Mouse (Mus musculus) urinary bladder, postnatal 4 days (tissue): ENCODE results near the gene Gm40460.
"Not testable (repeated sequence)": the region's sequence is repeated elsewhere in the genome, so short reads cannot be mapped to it uniquely, and the experiment has no call there.

Experiments used
- DNase-seq, 2 experiments: peaks; one replicate each; pipeline ENCODE4 v3.0.0; 2021 to 2022; ENCODE audit warnings: low spot score in 2 of 2

Gene Gm40460

GRCm38 (mm10) chr7:142240978-142241377, at the start of gene Gm40460:
Gm40460 (minus strand) TSS chr7:142241078.
- no peak for DNase-seq

- DNase-seq = peak in 1 of 2 experiments; percentile 29
Observed at GRCm38 (mm10) chr7:142285910-142286612, 45.2 kb upstream of the Gm40460 start.

- peak in 1 of 2 experiments; percentile 42 for DNase-seq
Observed at GRCm38 (mm10) chr7:142285130-142285835, 44.4 kb upstream of the Gm40460 start.

- peak; percentile 84 to 92 for DNase-seq
Observed at GRCm38 (mm10) chr7:142284615-142285080, 43.8 kb upstream of the Gm40460 start.

GRCm38 (mm10) chr7:142284023-142284591, 43.2 kb upstream of the Gm40460 start:
- DNase-seq = peak; percentile 57 to 73

- DNase-seq = not testable (repeated sequence)
Observed at GRCm38 (mm10) chr7:142282847-142283246, 42.0 kb upstream of the Gm40460 start.

- not testable (repeated sequence) for DNase-seq
Observed at GRCm38 (mm10) chr7:142279291-142279690, 38.4 kb upstream of the Gm40460 start.

- DNase-seq = peak; percentile 53 to 80
Observed at GRCm38 (mm10) chr7:142278183-142278582, 37.3 kb upstream of the Gm40460 start.

- not testable (repeated sequence) for DNase-seq
Observed at GRCm38 (mm10) chr7:142274263-142274662, 33.4 kb upstream of the Gm40460 start, which contains the start of gene Gm4559. Gm4559 (minus strand) TSS chr7:142274363.

GRCm38 (mm10) chr7:142258254-142258653, 17.4 kb upstream of the Gm40460 start, which contains the start of gene Gm2431:
Gm2431 (minus strand) TSS chr7:142258354.
- DNase-seq = not testable (repeated sequence)

GRCm38 (mm10) chr7:142255517-142255916, 14.6 kb upstream of the Gm40460 start:
- no peak for DNase-seq

- no peak for DNase-seq
Observed at GRCm38 (mm10) chr7:142249824-142250223, 8.9 kb upstream of the Gm40460 start.

GRCm38 (mm10) chr7:142231540-142231939, 9.3 kb downstream of the Gm40460 start:
- DNase-seq = no peak

- DNase-seq = not testable (repeated sequence)
Observed at GRCm38 (mm10) chr7:142229871-142230270, 11.0 kb downstream of the Gm40460 start, which contains the start of gene Krtap5-5. Krtap5-5 (minus strand) TSS chr7:142229971.

- DNase-seq = no peak
Observed at GRCm38 (mm10) chr7:142224518-142224917, 16.4 kb downstream of the Gm40460 start.

- DNase-seq = peak in 1 of 2 experiments; percentile 51
Observed at GRCm38 (mm10) chr7:142212136-142212535, 28.7 kb downstream of the Gm40460 start.

- peak in 1 of 2 experiments; percentile 19 for DNase-seq
Observed at GRCm38 (mm10) chr7:142211559-142211958, 29.3 kb downstream of the Gm40460 start, which contains the start of gene Gm7579. Gm7579 (plus strand) TSS chr7:142211859.

- peak in 1 of 2 experiments; percentile 13 for DNase-seq
Observed at GRCm38 (mm10) chr7:142206891-142207290, 34.0 kb downstream of the Gm40460 start.

GRCm38 (mm10) chr7:142205488-142205887, 35.4 kb downstream of the Gm40460 start:
- DNase-seq = peak in 1 of 2 experiments; percentile 12

- DNase-seq = peak in 1 of 2 experiments; percentile 46
Observed at GRCm38 (mm10) chr7:142201064-142201463, 39.8 kb downstream of the Gm40460 start, which contains the start of gene Krtap5-3. Krtap5-3 (plus strand) TSS chr7:142201364.

- DNase-seq = no peak
Observed at GRCm38 (mm10) chr7:142198748-142199147, 42.1 kb downstream of the Gm40460 start.
